Mouse (Mus musculus) ES-E14 (cell line): ENCODE results near the gene Smad1.

Experiments
- CHD2 ChIP-seq: IDR thresholded peaks from 2 replicates; pipeline ENCODE4 v1.6.1; 2014; ENCODE audit warnings: mild to moderate bottlenecking, low read depth, low read length, inconsistent platforms
- MAFK ChIP-seq: IDR thresholded peaks from 2 replicates; pipeline ENCODE4 v1.6.1; 2014; ENCODE audit warnings: mild to moderate bottlenecking, low read depth, low read length, inconsistent platforms; ENCODE audit not compliant: insufficient read depth
- ZC3H11A ChIP-seq: IDR thresholded peaks from 2 replicates; pipeline ENCODE4 v1.6.1; 2012; ENCODE audit warnings: low read depth, mild to moderate bottlenecking, inconsistent platforms, low read length, borderline replicate concordance
- ZNF384 ChIP-seq: IDR thresholded peaks from 2 replicates; pipeline ENCODE4 v1.6.1; 2012; ENCODE audit warnings: low read depth, low read length, inconsistent platforms

- TF ChIP-seq CHD2 (no peak), ZC3H11A (no peak), ZNF384 (no peak), MAFK (no peak)
Observed at GRCm38 (mm10) chr8:79375074-79375774, 24.1 kb downstream of the Smad1 start.
